Mouse (Mus musculus) neural tube, embryonic 12.5 days (tissue): ENCODE measurements around the gene Uchl3. TPM values are rescaled to one million over a fixed set of nuclear protein-coding genes. Genes with fewer than 3 reads are reported as not detected.

ENCODE experiments used
- ATAC-seq: fragments of 200-750 bp; cut with Nextera tagmentation; 2 replicates; pipeline ENCODE4 v1.8.0; 2017; ENCODE audit warnings: low read depth, mild to moderate bottlenecking, moderate TSS enrichment, moderate library complexity; ENCODE audit not compliant: low FRiP score
- H3K27ac ChIP-seq: fragments of 300-500 bp; sonication (generic); 2 replicates; pipeline ENCODE4 v1.5.1; 2016
- H3K27me3 ChIP-seq: fragments of 300-500 bp; sonication (generic); replicated peaks from 2 replicates; pipeline ENCODE4 v1.6.1; 2016; ENCODE audit warnings: mild to moderate bottlenecking
- H3K36me3 ChIP-seq: fragments of 300-500 bp; sonication (generic); 2 replicates; pipeline ENCODE4 v1.6.1; 2016; ENCODE audit warnings: mild to moderate bottlenecking
- H3K4me1 ChIP-seq: fragments of 300-500 bp; sonication (generic); 2 replicates; pipeline ENCODE4 v1.6.1; 2016
- H3K4me2 ChIP-seq: fragments of 300-500 bp; sonication (generic); replicated peaks from 2 replicates; pipeline ENCODE4 v1.6.1; 2016; ENCODE audit warnings: mild to moderate bottlenecking
- H3K4me3 ChIP-seq: fragments of 300-500 bp; sonication (generic); 2 replicates; pipeline ENCODE4 v1.5.1; 2016
- H3K9ac ChIP-seq: fragments of 300-500 bp; sonication (generic); 2 replicates; pipeline ENCODE4 v1.6.1; 2016; ENCODE audit warnings: mild to moderate bottlenecking
- H3K9me3 ChIP-seq: fragments of 300-500 bp; sonication (generic); 2 replicates; pipeline ENCODE4 v1.6.1; 2016; ENCODE audit warnings: mild to moderate bottlenecking
- WGBS: fragments of 180-500 bp; shearing (Covaris S2); methylation state at CpG from one replicate; pipeline ENCODE4 v1.1.7; 2016; 5-methylcytosine and 5-hydroxymethylcytosine counted together
- polyA plus RNA-seq: library from polyadenylated mRNA; unstranded; fragments of >200 nt; fragmentation: Nextera tagmentation; extraction: Ambion mirVana; gene quantifications from 2 replicates; pipeline ENCODE4 v1.2.1, GENCODE M21; 2016

Uchl3 gene
- polyA plus RNA-seq: 172 and 182 TPM in 2 replicates

- peak; percentile 92 for ATAC-seq
- H3K4me1 ChIP-seq: peaks cover 6% of the 10 kb centered on the region
- H3K4me2 ChIP-seq: peak within 1 kb of the TSS; percentile 94
- peak within 1 kb of the TSS; percentile 94 for H3K9ac ChIP-seq
- H3K9me3 ChIP-seq: no peaks in the 10 kb centered on the region
- under 1% methylated on average over 73 of the region's 81 CpGs for WGBS
- peak within 1 kb of the TSS; percentile 98 for H3K4me3 ChIP-seq
- peak within 1 kb of the TSS; percentile 37; the same call in 1 of the 2 replicates for H3K27ac ChIP-seq
- H3K27me3 ChIP-seq: no peaks in the 10 kb centered on the region
- H3K36me3 ChIP-seq: no peaks in the 10 kb centered on the region
These were observed at the start of gene Uchl3 for GRCm38 (mm10) chr14:101653581-101654525. Uchl3 (plus strand) TSS chr14:101653967.

DNA sequence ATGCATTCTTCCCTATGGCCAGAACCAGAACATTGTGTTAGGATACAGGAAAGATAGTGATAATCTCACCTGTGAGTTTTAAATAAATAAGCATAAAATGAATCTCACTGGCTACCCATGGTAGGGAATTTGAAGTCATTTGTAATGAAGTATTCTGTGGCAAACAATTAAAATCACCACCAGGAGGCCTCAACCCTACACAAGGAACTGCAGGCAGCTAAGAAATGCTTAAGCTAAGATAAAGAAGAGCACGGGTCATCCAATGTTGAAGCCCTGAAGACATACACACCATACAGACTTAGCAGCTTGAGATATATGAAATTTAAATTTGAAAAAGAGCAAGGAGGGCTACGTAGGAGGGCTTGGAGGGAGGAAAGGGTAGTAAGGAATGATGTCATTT is 47.9 kb upstream of the Uchl3 start:
- 68% methylated on average over 2 of the region's 2 CpGs for WGBS
- Histone ChIP-seq H3K4me1 (peaks cover 11% of the 10 kb centered on the region; the same call in 1 of the 2 replicates), H3K9me3 (no peaks in the 10 kb centered on the region), H3K36me3 (no peaks in the 10 kb centered on the region), H3K4me2 (no peak overlapping the region), H3K27ac (no peak overlapping the region), H3K9ac (no peak overlapping the region), H3K4me3 (no peak overlapping the region), H3K27me3 (peaks cover 13% of the 10 kb centered on the region; the same call in 1 of the 2 replicates)
- no peak for ATAC-seq

- peak; percentile 65 for ATAC-seq
- H3K4me1 ChIP-seq: peaks cover 9% of the 10 kb centered on the region; the same call in 1 of the 2 replicates
- peaks cover 13% of the 10 kb centered on the region; the same call in 1 of the 2 replicates for H3K27me3 ChIP-seq
- H3K9me3 ChIP-seq: no peaks in the 10 kb centered on the region
- WGBS: under 1% methylated on average over 62 of the region's 62 CpGs
- H3K36me3 ChIP-seq: no peaks in the 10 kb centered on the region
- H3K9ac ChIP-seq: peak overlapping the region; percentile 51
- no peak overlapping the region for H3K27ac ChIP-seq
- peak overlapping the region; percentile 99 for H3K4me2 ChIP-seq
- H3K4me3 ChIP-seq: peak overlapping the region; percentile 59
These were observed 45.9 kb upstream of the Uchl3 start for GRCm38 (mm10) chr14:101607631-101608518.

DNA sequence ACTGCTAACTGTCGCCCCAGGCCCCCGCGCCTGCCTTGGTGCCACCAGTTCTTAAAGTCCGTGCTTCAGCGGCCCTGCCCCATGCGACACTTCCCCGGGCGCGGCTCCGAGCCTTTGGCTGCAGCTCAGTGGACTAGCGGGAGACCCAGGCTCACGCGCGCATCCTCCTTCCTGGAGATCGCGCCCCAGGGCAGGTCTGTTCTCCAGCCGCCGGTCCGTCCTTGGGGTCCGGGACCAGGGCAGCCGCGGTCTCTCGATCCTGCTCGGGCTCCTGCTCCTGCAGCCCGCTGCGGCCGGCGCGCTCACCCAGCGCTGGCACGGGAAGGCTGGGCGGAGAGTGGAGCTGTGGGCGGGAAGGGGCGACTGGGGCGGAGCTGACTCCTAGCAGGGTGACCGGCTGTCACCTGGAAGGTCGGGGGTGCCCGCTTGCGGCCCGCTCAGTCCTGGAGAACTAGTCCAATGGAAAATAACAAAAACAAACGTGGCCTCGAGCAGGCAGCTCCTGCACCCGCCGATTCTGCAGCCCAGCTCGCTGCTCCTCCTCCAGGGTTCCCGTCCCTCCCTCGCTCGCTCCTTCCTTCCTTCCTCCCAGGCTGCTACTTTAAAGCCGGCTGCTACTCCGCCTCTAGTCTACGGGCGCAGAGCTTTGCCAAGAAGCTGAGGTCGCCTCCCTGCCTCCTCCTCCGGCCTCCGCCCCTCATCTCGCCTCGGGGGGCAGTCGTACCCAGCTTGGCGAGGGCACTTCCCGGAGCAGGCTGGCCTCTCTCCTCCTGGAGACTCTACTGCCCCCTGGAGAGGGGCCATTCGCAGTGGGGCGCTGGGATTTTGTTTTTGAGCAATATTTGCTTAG is 45.0 kb upstream of the Uchl3 start, which contains the start of gene Tbc1d4:
Gene Tbc1d4, minus strand, starts transcription at position 673 of the 850 bp plus-strand sequence.
- H3K27ac ChIP-seq: no peak within 1 kb of the TSS
- WGBS: under 1% methylated on average over 61 of the region's 62 CpGs
- no peaks in the 10 kb centered on the region for H3K36me3 ChIP-seq
- H3K9ac ChIP-seq: peak within 1 kb of the TSS; percentile 51
- H3K9me3 ChIP-seq: no peaks in the 10 kb centered on the region
- H3K4me2 ChIP-seq: peak within 1 kb of the TSS; percentile 99
- peak within 1 kb of the TSS; percentile 59 for H3K4me3 ChIP-seq
- ATAC-seq: peak; percentile 86
- peaks cover 8% of the 10 kb centered on the region; the same call in 1 of the 2 replicates for H3K4me1 ChIP-seq
- H3K27me3 ChIP-seq: peaks cover 13% of the 10 kb centered on the region; the same call in 1 of the 2 replicates

DNA sequence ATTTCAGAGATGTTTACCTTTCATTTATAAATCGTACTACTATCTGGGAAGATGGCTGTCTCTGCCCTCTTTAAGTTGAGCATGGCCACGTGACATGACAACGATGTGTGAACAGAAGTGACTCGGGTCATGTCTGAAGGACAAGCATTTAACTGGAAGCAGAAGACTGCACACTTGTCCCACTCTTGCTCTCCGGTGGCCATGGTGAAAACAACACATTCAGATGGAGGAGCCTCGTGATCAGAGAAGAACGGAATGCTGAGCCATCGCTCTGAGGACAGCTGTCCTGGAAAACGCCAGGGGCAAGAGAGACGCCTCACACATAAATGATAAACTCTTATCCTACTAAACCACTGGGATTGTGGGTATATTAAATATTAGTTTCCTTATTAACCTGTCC is 43.1 kb upstream of the Uchl3 start:
- H3K4me2 ChIP-seq: no peak overlapping the region
- no peaks in the 10 kb centered on the region for H3K36me3 ChIP-seq
- peaks cover 8% of the 10 kb centered on the region; the same call in 1 of the 2 replicates for H3K4me1 ChIP-seq
- H3K27ac ChIP-seq: no peak overlapping the region
- H3K9me3 ChIP-seq: no peaks in the 10 kb centered on the region
- no peak overlapping the region for H3K4me3 ChIP-seq
- H3K27me3 ChIP-seq: peaks cover 13% of the 10 kb centered on the region; the same call in 1 of the 2 replicates
- H3K9ac ChIP-seq: no peak overlapping the region
- WGBS: 86% methylated on average over 10 of the region's 10 CpGs
- no peak for ATAC-seq

- H3K27me3 ChIP-seq: peaks cover 2% of the 10 kb centered on the region; the same call in 1 of the 2 replicates
- H3K9me3 ChIP-seq: no peaks in the 10 kb centered on the region
- H3K36me3 ChIP-seq: no peaks in the 10 kb centered on the region
- no peak overlapping the region for H3K9ac ChIP-seq
- ATAC-seq: no peak
- no peaks in the 10 kb centered on the region for H3K4me1 ChIP-seq
- no peak overlapping the region for H3K4me3 ChIP-seq
- H3K4me2 ChIP-seq: no peak overlapping the region
- WGBS: 69% methylated on average over 1 of the region's 1 CpGs
- no peak overlapping the region for H3K27ac ChIP-seq
These were observed 40.6 kb upstream of the Uchl3 start for GRCm38 (mm10) chr14:101613206-101613605.

DNA sequence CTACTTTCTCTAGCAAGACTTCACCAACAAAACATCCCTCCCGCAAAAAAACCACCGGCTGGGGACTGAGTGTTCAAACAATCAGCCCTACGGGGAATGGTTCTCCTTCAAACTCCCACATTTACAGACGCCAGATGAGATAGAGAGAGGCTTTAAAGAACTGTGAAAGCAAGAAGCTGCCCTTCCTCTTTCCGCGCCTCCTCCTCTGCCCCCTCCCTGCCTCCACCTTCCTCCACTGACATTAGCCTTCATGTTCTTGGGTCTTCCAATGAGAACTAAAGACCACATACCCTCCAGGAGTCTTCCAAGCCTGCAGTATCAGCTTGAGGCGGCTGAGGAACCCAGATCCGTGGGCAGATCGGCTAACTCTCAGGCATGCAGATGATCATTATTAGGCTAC is 37.6 kb upstream of the Uchl3 start:
- no peak overlapping the region for H3K4me3 ChIP-seq
- no peaks in the 10 kb centered on the region for H3K27me3 ChIP-seq
- H3K27ac ChIP-seq: no peak overlapping the region
- WGBS: 80% methylated on average over 9 of the region's 9 CpGs
- H3K9ac ChIP-seq: no peak overlapping the region
- H3K4me2 ChIP-seq: no peak overlapping the region
- H3K9me3 ChIP-seq: no peaks in the 10 kb centered on the region
- ATAC-seq: no peak
- H3K36me3 ChIP-seq: no peaks in the 10 kb centered on the region
- H3K4me1 ChIP-seq: no peaks in the 10 kb centered on the region

- WGBS: 89% methylated on average over 5 of the region's 5 CpGs
- Histone ChIP-seq H3K27me3 (no peaks in the 10 kb centered on the region), H3K4me1 (no peaks in the 10 kb centered on the region), H3K9me3 (no peaks in the 10 kb centered on the region), H3K36me3 (no peaks in the 10 kb centered on the region), H3K9ac (no peak overlapping the region), H3K27ac (no peak overlapping the region), H3K4me2 (no peak overlapping the region), H3K4me3 (no peak overlapping the region)
- no peak for ATAC-seq
These were observed 36.1 kb upstream of the Uchl3 start for GRCm38 (mm10) chr14:101617680-101618079.

GRCm38 (mm10) chr14:101630548-101630947 is 23.2 kb upstream of the Uchl3 start:
- H3K9me3 ChIP-seq: no peaks in the 10 kb centered on the region
- ATAC-seq: no peak
- WGBS: 94% methylated on average over 2 of the region's 2 CpGs

GRCm38 (mm10) chr14:101635765-101636164 is 18.0 kb upstream of the Uchl3 start:
- Histone ChIP-seq H3K9ac (no peak overlapping the region), H3K4me3 (no peak overlapping the region), H3K4me2 (no peak overlapping the region), H3K27me3 (no peaks in the 10 kb centered on the region), H3K4me1 (0 out of 2 replicates have a peak, but pooled peaks cover 5% of the 10 kb centered on the region), H3K9me3 (no peaks in the 10 kb centered on the region), H3K27ac (no peak overlapping the region), H3K36me3 (peaks cover 16% of the 10 kb centered on the region)
- WGBS: 100% methylated on average over 1 of the region's 1 CpGs
- ATAC-seq: no peak

More at GRCm38 (mm10) chr14:101630548-101630947, 23.2 kb upstream of the Uchl3 start:
- H3K4me2 ChIP-seq: no peak overlapping the region
- H3K36me3 ChIP-seq: peaks cover 16% of the 10 kb centered on the region
- H3K9ac ChIP-seq: no peak overlapping the region
- H3K27ac ChIP-seq: no peak overlapping the region
- no peaks in the 10 kb centered on the region for H3K27me3 ChIP-seq
- H3K4me3 ChIP-seq: no peak overlapping the region
- no peaks in the 10 kb centered on the region for H3K4me1 ChIP-seq

GRCm38 (mm10) chr14:101637381-101637780 is 16.4 kb upstream of the Uchl3 start:
- no peak overlapping the region for H3K27ac ChIP-seq
- H3K4me1 ChIP-seq: 0 out of 2 replicates have a peak, but pooled peaks cover 5% of the 10 kb centered on the region
- no peaks in the 10 kb centered on the region for H3K27me3 ChIP-seq
- H3K9me3 ChIP-seq: no peaks in the 10 kb centered on the region
- 97% methylated on average over 6 of the region's 6 CpGs for WGBS
- no peak overlapping the region for H3K9ac ChIP-seq
- ATAC-seq: no peak
- H3K36me3 ChIP-seq: peaks cover 9% of the 10 kb centered on the region
- no peak overlapping the region for H3K4me2 ChIP-seq
- no peak overlapping the region for H3K4me3 ChIP-seq
